Mouse (Mus musculus) olfactory bulb, adult 2 months (tissue): ENCODE results near the gene Pigk.

Experiments
- CTCF ChIP-seq: fragments of 200-500 bp; IDR thresholded peaks from 2 replicates; pipeline ENCODE4 v1.5.1; 2012; ENCODE audit warnings: low read depth, mild to moderate bottlenecking, low read length, moderate library complexity; ENCODE audit not compliant: insufficient read depth
- POLR2A ChIP-seq: fragments of 200-500 bp; IDR thresholded peaks from 2 replicates; pipeline ENCODE4 v1.6.1; 2012; ENCODE audit warnings: mild to moderate bottlenecking, low read depth, low read length, moderate library complexity; ENCODE audit not compliant: insufficient read depth

DNA sequence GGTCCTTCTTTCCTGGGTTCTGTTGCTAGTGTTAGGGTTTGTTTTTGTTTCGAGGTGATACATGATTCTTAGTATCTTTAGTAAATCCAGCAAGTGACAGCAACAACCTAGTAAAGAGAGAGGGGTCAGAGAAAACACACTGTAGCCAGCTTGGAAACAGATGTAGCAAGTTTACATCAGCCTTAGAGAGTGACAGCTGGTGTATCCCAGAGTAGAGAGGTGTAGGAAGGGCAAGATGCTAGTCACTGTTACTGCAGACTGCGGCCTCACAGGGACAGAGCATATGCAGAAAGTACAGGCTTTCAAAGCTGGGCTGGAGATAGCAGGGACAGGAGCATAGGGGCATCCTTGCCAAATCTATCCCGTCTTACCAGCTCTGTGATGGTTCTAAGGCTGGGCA, 44.1 kb upstream of the Pigk start:
- TF ChIP-seq CTCF: no peak
- no peak for TF ChIP-seq POLR2A
